Mouse (Mus musculus) testis, adult 2 months (tissue): Measurements from ENCODE around the gene Ncor2.
"Not testable (repeated sequence)": the region's sequence is repeated elsewhere in the genome, so short reads cannot be mapped to it uniquely, and the experiment has no call there.

Source experiments
- CTCF ChIP-seq: fragments of 200-500 bp; IDR thresholded peaks from 2 replicates; pipeline ENCODE4 v1.5.1; 2012; ENCODE audit warnings: low read depth, mild to moderate bottlenecking, inconsistent platforms, low read length, moderate library complexity; ENCODE audit not compliant: control insufficient read depth, insufficient read depth, insufficient replicate concordance
- POLR2A ChIP-seq: fragments of 200-500 bp; IDR thresholded peaks from 2 replicates; pipeline ENCODE4 v1.6.1; 2012; ENCODE audit warnings: low read depth, mild to moderate bottlenecking, inconsistent platforms, low read length, moderate library complexity; ENCODE audit not compliant: control insufficient read depth

DNA sequence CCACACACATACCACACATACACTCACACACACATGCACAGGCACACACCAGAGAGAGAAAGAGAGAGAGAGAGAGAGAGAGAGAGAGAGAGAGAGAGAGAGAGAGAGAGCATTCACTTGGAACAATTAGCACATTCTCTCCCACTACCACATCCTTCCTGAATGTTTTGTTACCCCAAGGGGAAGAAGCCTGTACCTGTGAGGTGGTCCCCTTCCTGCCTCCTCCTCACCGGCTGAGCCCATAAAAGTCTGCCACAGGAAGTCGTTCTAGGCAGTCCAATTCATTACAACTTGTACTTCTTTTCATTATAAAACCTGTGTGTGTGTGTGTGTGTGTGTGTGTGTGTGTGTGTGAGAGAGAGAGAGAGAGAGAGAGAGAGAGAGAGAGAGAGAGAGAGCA is 18.3 kb upstream of the Ncor2 start:
- not testable (repeated sequence) for TF ChIP-seq POLR2A, CTCF
